ENCODE assay signal across 30 mouse cellular contexts in genomic region chr2:84964111-84964801, GRCm38 (mm10). TPM values are rescaled to one million over a fixed set of nuclear protein-coding genes. Genes with fewer than 3 reads are reported as not detected.
A peak's percentile ranks its signal among the peaks of the same experiment; 100 is the strongest.
DNase-seq lines count a peak whose midpoint lies in the region; ATAC-seq and TF ChIP-seq lines count a peak whose summit lies in the region.
"Had no signal": no experiment of that assay in that cellular context is flagged by ENCODE, and none has a peak within 500 bp of the region (broad histone marks: within the 10 kb centered on the region; RNA-seq: fewer than 3 reads in every experiment).

No protein-coding gene starts in this region.

- no peaks in the 10 kb centered on the region for H3K9me3 ChIP-seq in limb, embryonic 10.5 days (replicated peaks)
- no peaks in the 10 kb centered on the region for H3K9me3 ChIP-seq in hindbrain, embryonic 11.5 days (ENCODE audit: control insufficient read depth, low read length)
- H3K9me3 ChIP-seq: forebrain, embryonic 13.5 days; heart, embryonic 10.5 days; liver, embryonic 13.5 days; megakaryocyte, embryonic 14.5 days had no signal

- DNase-seq in heart, adult 11 months: peak; percentile 83
- DNase-seq in heart, adult 9 months (ENCODE audit: low spot score in 2 of 2): no peak
- peak; percentile 17 to 42 for DNase-seq in spleen, adult 2 months (ENCODE audit: low read depth in 1 of 2, low spot score in 2 of 2)
- no peak for DNase-seq in spleen, postnatal 10 days (ENCODE audit: low spot score in 2 of 2)
- peak; percentile 17 for DNase-seq in CD4-positive, CD25-positive, alpha-beta regulatory T cell, adult 2 months (ENCODE audit: low read depth, low spot score)
- peak; percentile 10 for DNase-seq in limb, embryonic 10.5 days (ENCODE audit: low spot score)
- no peak for DNase-seq in hindbrain, embryonic 11.5 days (ENCODE audit: low spot score)
- DNase-seq in yolk sac, embryonic 10.5 days (ENCODE audit: low spot score): no peak
- DNase-seq: adrenal gland, postnatal 10 days; cerebellum, adult 2 months; cerebellum, postnatal 36 days; embryo, embryonic 11 days; gastrocnemius, postnatal 36 days; kidney, adult 18-20 months; left cerebral cortex, postnatal 4 days; liver, embryonic 13.5 days; lung, embryonic 14.5 days; right cerebral cortex, adult 18-20 months; right cerebral cortex, postnatal 4 days had no signal

- TF ChIP-seq POLR2A in spleen, adult 2 months (IDR thresholded peaks at IDR 0.05; ENCODE audit: low read depth, low read length): no peak

- H3K27me3 ChIP-seq in spleen, adult 2 months (ENCODE audit: control insufficient read depth, insufficient read depth, low read length): no peaks in the 10 kb centered on the region
- no peaks in the 10 kb centered on the region for H3K27me3 ChIP-seq in limb, embryonic 10.5 days (ENCODE audit: low read depth, poor library complexity, severe bottlenecking)
- no peaks in the 10 kb centered on the region for H3K27me3 ChIP-seq in hindbrain, embryonic 11.5 days (ENCODE audit: control insufficient read depth, insufficient read depth, low read length)
- H3K27me3 ChIP-seq: forebrain, embryonic 13.5 days; liver, embryonic 13.5 days; megakaryocyte, embryonic 14.5 days had no signal

- no peaks in the 10 kb centered on the region for H3K36me3 ChIP-seq in spleen, adult 2 months (ENCODE audit: control insufficient read depth, insufficient read depth, low read length)
- H3K36me3 ChIP-seq in limb, embryonic 10.5 days: peaks cover 2% of the 10 kb centered on the region; the same call in 1 of the 2 replicates
- no peaks in the 10 kb centered on the region for H3K36me3 ChIP-seq in hindbrain, embryonic 11.5 days (ENCODE audit: control insufficient read depth, insufficient read depth, low read length)
- H3K36me3 ChIP-seq: heart, embryonic 10.5 days had no signal

- H3K4me1 ChIP-seq in spleen, adult 2 months (ENCODE audit: control insufficient read depth, insufficient read depth, insufficient read length): peaks cover 29% of the 10 kb centered on the region
- H3K4me1 ChIP-seq in limb, embryonic 10.5 days: no peaks in the 10 kb centered on the region
- no peaks in the 10 kb centered on the region for H3K4me1 ChIP-seq in hindbrain, embryonic 11.5 days (replicated peaks; ENCODE audit: control insufficient read depth, insufficient read depth, low read length)
- H3K4me1 ChIP-seq: forebrain, embryonic 13.5 days; megakaryocyte, embryonic 14.5 days had no signal

- no peak for ATAC-seq in hindbrain, embryonic 11.5 days (ENCODE audit: low FRiP score)
- ATAC-seq: activated CD4-positive, CD25-positive, alpha-beta regulatory T cell, adult 4 months; forebrain, embryonic 13.5 days; hindbrain, postnatal 0 days; midbrain, embryonic 16.5 days had no signal

- peak overlapping the region; percentile 71 for H3K27ac ChIP-seq in spleen, adult 2 months (ENCODE audit: insufficient read depth, low read length)
- H3K27ac ChIP-seq in limb, embryonic 10.5 days: no peak overlapping the region
- no peak overlapping the region for H3K27ac ChIP-seq in hindbrain, embryonic 11.5 days (ENCODE audit: low read depth, low read length)
- H3K27ac ChIP-seq: forebrain, embryonic 13.5 days; heart, embryonic 10.5 days; hindbrain, postnatal 0 days; kidney, postnatal 0 days; left cerebral cortex, adult 2 months; liver, embryonic 13.5 days had no signal

- no peak for TF ChIP-seq CTCF in spleen, adult 2 months (IDR thresholded peaks at IDR 0.05; ENCODE audit: extremely low read depth, insufficient read depth, insufficient read length, insufficient replicate concordance)

- H3K4me3 ChIP-seq in spleen, adult 2 months (ENCODE audit: extremely low read depth, insufficient read depth, insufficient read length): no peak overlapping the region
- H3K4me3 ChIP-seq in limb, embryonic 10.5 days: no peak overlapping the region
- H3K4me3 ChIP-seq in hindbrain, embryonic 11.5 days (ENCODE audit: low read depth, low read length): no peak overlapping the region
- H3K4me3 ChIP-seq: forebrain, embryonic 13.5 days; heart, embryonic 10.5 days; left cerebral cortex, adult 2 months; liver, embryonic 13.5 days; megakaryocyte, embryonic 14.5 days had no signal

- 31% methylated on average over 7 of the region's 7 CpGs for WGBS in spleen, adult 2 months
- whole genome bisulfite sequencing in limb, embryonic 10.5 days: 91% methylated on average over 7 of the region's 7 CpGs
- WGBS in hindbrain, embryonic 11.5 days: 90% methylated on average over 7 of the region's 7 CpGs

- no peak overlapping the region for H3K4me2 ChIP-seq in hindbrain, embryonic 11.5 days (replicated peaks; ENCODE audit: low read depth, low read length)
- H3K4me2 ChIP-seq: forebrain, embryonic 13.5 days; liver, embryonic 13.5 days; lung, embryonic 14.5 days had no signal

- H3K9ac ChIP-seq in hindbrain, embryonic 11.5 days (ENCODE audit: low read depth, low read length): no peak overlapping the region
- H3K9ac ChIP-seq: forebrain, embryonic 13.5 days; liver, embryonic 13.5 days; lung, embryonic 14.5 days had no signal

RNA-seq across cellular contexts. Expression of gene Prg2, which starts 16.0 kb away (rescaled TPM):
- 14.5 and 42.2 TPM in 2 replicates for polyA plus RNA-seq in spleen, adult 2 months (2012; rRNA removed)
- 0.18 TPM in 1 of 2 replicates, not detected in the other for polyA plus RNA-seq in limb, embryonic 10.5 days (2016; fragmentation: Nextera tagmentation; extraction: Ambion mirVana)
- polyA plus RNA-seq in hindbrain, embryonic 11.5 days (2014; fragmentation: Nextera tagmentation; extraction: Ambion mirVana): 1.3 TPM in 1 of 2 replicates, not detected in the other
- polyA plus RNA-seq: embryonic facial prominence, embryonic 14.5 days; forebrain, embryonic 13.5 days; hindbrain, postnatal 0 days; kidney, postnatal 0 days; lung, embryonic 14.5 days; midbrain, embryonic 16.5 days; neural tube, embryonic 14.5 days; stomach, embryonic 14.5 days had no signal

RNA-seq across cellular contexts. Expression of gene Prg3, which starts 23.8 kb away (rescaled TPM):
- 3.7 and 5.0 TPM in 2 replicates for polyA plus RNA-seq in spleen, adult 2 months (2012; rRNA removed)
- polyA plus RNA-seq in limb, embryonic 10.5 days (2016; fragmentation: Nextera tagmentation; extraction: Ambion mirVana): 0.15 TPM in 1 of 2 replicates, not detected in the other
- polyA plus RNA-seq in hindbrain, embryonic 11.5 days (2014; fragmentation: Nextera tagmentation; extraction: Ambion mirVana): not detected in 2 replicates
- polyA plus RNA-seq: activated CD4-positive, CD25-positive, alpha-beta regulatory T cell, adult 4 months; cerebellum, adult 2 months; embryonic facial prominence, embryonic 14.5 days; forebrain, embryonic 13.5 days; hindbrain, postnatal 0 days; kidney, postnatal 0 days; lung, embryonic 14.5 days; midbrain, embryonic 16.5 days; neural tube, embryonic 14.5 days; stomach, embryonic 14.5 days had no signal

RNA-seq across cellular contexts. Expression of gene Slc43a3, which starts 27.9 kb away (rescaled TPM):
- polyA plus RNA-seq in spleen, adult 2 months (2012; rRNA removed): 45.3 and 51.1 TPM in 2 replicates
- 30.4 and 32.8 TPM in 2 replicates for polyA plus RNA-seq in limb, embryonic 10.5 days (2016; fragmentation: Nextera tagmentation; extraction: Ambion mirVana)
- 25.5 and 27.0 TPM in 2 replicates for polyA plus RNA-seq in hindbrain, embryonic 11.5 days (2014; fragmentation: Nextera tagmentation; extraction: Ambion mirVana)

Comparison
In these comparisons a context has a peak if more than half of its experiments do, and no peak if none do; other contexts are left out.
1. DNase-seq: peak in heart, adult 11 months (single experiment), spleen, adult 2 months (2 of 2), CD4-positive, CD25-positive, alpha-beta regulatory T cell, adult 2 months (single experiment) and limb, embryonic 10.5 days (single experiment); none in heart, adult 9 months (0 of 2), spleen, postnatal 10 days (0 of 2), hindbrain, embryonic 11.5 days (single experiment) and yolk sac, embryonic 10.5 days (single experiment).